Mouse (Mus musculus) CH12.LX (cell line): ENCODE measurements around the gene Ociad1.

ENCODE experiments used
- CHD2 ChIP-seq: IDR thresholded peaks from 2 replicates; pipeline ENCODE4 v1.6.1; 2011; ENCODE audit warnings: low read length, improper control_type of control experiment
- CTCF ChIP-seq, 2 experiments: IDR thresholded peaks in 1 of 2; conservative IDR thresholded peaks in 1 of 2; 2 replicates each; pipeline ENCODE4 v1.5.1; 2011 to 2012; ENCODE audit warnings: low read depth in 2 of 2, low read length in 2 of 2, improper control_type of control experiment in 1 of 2, inconsistent platforms in 1 of 2, mild to moderate bottlenecking in 1 of 2, moderate library complexity in 1 of 2
- E2F4 ChIP-seq: IDR thresholded peaks from 2 replicates; pipeline ENCODE4 v1.6.1; 2011; ENCODE audit warnings: low read depth, low read length, improper control_type of control experiment; ENCODE audit not compliant: insufficient replicate concordance
- ELF1 ChIP-seq: IDR thresholded peaks from 2 replicates; pipeline ENCODE4 v1.6.1; 2014; ENCODE audit warnings: low read depth, mild to moderate bottlenecking, inconsistent platforms, low read length, improper control_type of control experiment
- EP300 ChIP-seq: IDR thresholded peaks from 2 replicates; pipeline ENCODE4 v1.6.1; 2011; ENCODE audit warnings: low read length, improper control_type of control experiment
- MYC ChIP-seq: IDR thresholded peaks from 2 replicates; pipeline ENCODE4 v1.6.1; 2011; ENCODE audit warnings: low read depth, mild to moderate bottlenecking, improper control_type of control experiment, low read length
- NELFE ChIP-seq: IDR thresholded peaks from 2 replicates; pipeline ENCODE4 v1.6.1; 2011; ENCODE audit warnings: low read depth, low read length, improper control_type of control experiment
- NRF1 ChIP-seq: IDR thresholded peaks from 2 replicates; pipeline ENCODE4 v1.6.1; 2014; ENCODE audit warnings: low read depth, mild to moderate bottlenecking, inconsistent platforms, low read length, improper control_type of control experiment, moderate library complexity
- POLR2A ChIP-seq: IDR thresholded peaks from 2 replicates; pipeline ENCODE4 v1.6.1; 2011; ENCODE audit warnings: low read depth, mild to moderate bottlenecking, improper control_type of control experiment, low read length
- POLR2AphosphoS2 ChIP-seq: IDR thresholded peaks from 2 replicates; pipeline ENCODE4 v1.6.1; 2011; ENCODE audit warnings: low read depth, low read length, improper control_type of control experiment
- UBTF ChIP-seq: IDR thresholded peaks from 2 replicates; pipeline ENCODE4 v1.6.1; 2012; ENCODE audit warnings: low read depth, mild to moderate bottlenecking, inconsistent platforms, low read length, improper control_type of control experiment, moderate library complexity
- USF2 ChIP-seq: conservative IDR thresholded peaks from 2 replicates; pipeline ENCODE4 v1.6.1; 2011; ENCODE audit warnings: low read depth, low read length, improper control_type of control experiment
- ZNF384 ChIP-seq: IDR thresholded peaks from 2 replicates; pipeline ENCODE4 v1.6.1; 2012; ENCODE audit warnings: low read depth, low read length, improper control_type of control experiment, inconsistent platforms

- TF ChIP-seq CTCF (conservative IDR thresholded peaks at IDR 0.05 in 1 of 2, IDR thresholded peaks at IDR 0.05 in 1 of 2; ENCODE audit: low read depth in 2 of 2, low read length in 2 of 2) (no peak), NRF1 (no peak), POLR2AphosphoS2 (no peak), ZNF384 (no peak), NELFE (no peak), MYC (no peak), E2F4 (no peak), UBTF (no peak), POLR2A (no peak), ELF1 (no peak), CHD2 (no peak), USF2 (no peak), EP300 (peak; percentile 35; the same call in 1 of the 2 replicates)
Observed at GRCm38 (mm10) chr5:73293458-73293827, 859 bp downstream of the Ociad1 start.
